Mouse (Mus musculus): ENCODE measurements around the gene Itpr2. TPM values are rescaled to one million over a fixed set of nuclear protein-coding genes. Genes with fewer than 3 reads are reported as not detected.

The Itpr2 gene
- total RNA-seq, 2 experiments from 2014 or later: 23.6 to 24.9 TPM

- intact Hi-C loops (cut with DNase I): no loop called here
- no peak for DNase-seq (ENCODE audit: low spot score)
These were observed 212.2 kb downstream of the Itpr2 start for GRCm38 (mm10) chr6:146289801-146290200.

- no peak for DNase-seq (ENCODE audit: low spot score)
- intact Hi-C loops (cut with DNase I): no loop called here
These were observed 213.8 kb downstream of the Itpr2 start for GRCm38 (mm10) chr6:146288266-146288665.

GRCm38 (mm10) chr6:146284921-146285565 lies 217.0 kb downstream of the Itpr2 start:
- no peak for DNase-seq (ENCODE audit: low spot score)
- intact Hi-C loops (cut with DNase I): no loop called here

GRCm38 (mm10) chr6:146283981-146284380 lies 218.0 kb downstream of the Itpr2 start:
- no peak for DNase-seq (ENCODE audit: low spot score)
- intact Hi-C loops (cut with DNase I): no loop called here

- DNase-seq (ENCODE audit: low spot score): no peak
- intact Hi-C loops (cut with DNase I): no loop called here
These were observed 219.9 kb downstream of the Itpr2 start for GRCm38 (mm10) chr6:146282061-146282659.

GRCm38 (mm10) chr6:146281176-146281899 lies 220.7 kb downstream of the Itpr2 start:
- no peak for DNase-seq (ENCODE audit: low spot score)
- intact Hi-C loops (cut with DNase I): no loop called here

GRCm38 (mm10) chr6:146273256-146273655 lies 228.8 kb downstream of the Itpr2 start:
- intact Hi-C loops (cut with DNase I): loop anchor here (5.0 kb wide), 1 partner anchor 111 kb away; no protein-coding TSS in a partner anchor
- no peak for DNase-seq (ENCODE audit: low spot score)

GRCm38 (mm10) chr6:146272253-146273036 lies 229.6 kb downstream of the Itpr2 start:
- no peak for DNase-seq (ENCODE audit: low spot score)
- intact Hi-C loops (cut with DNase I): loop anchor here (5.0 kb wide), 1 partner anchor 110 kb away; no protein-coding TSS in a partner anchor

GRCm38 (mm10) chr6:146270776-146271533 lies 231.1 kb downstream of the Itpr2 start:
- intact Hi-C loops (cut with DNase I): loop anchor here (1.0 to 5.0 kb wide), 2 partner anchors 109 to 441 kb away; no protein-coding TSS in a partner anchor
- DNase-seq (ENCODE audit: low spot score): peak; percentile 88

- DNase-seq (ENCODE audit: low spot score): peak; percentile 55
- intact Hi-C loops (cut with DNase I): loop anchor here (5.0 kb wide), 1 partner anchor 108 kb away; no protein-coding TSS in a partner anchor
These were observed 231.9 kb downstream of the Itpr2 start for GRCm38 (mm10) chr6:146270162-146270561.

- intact Hi-C loops (cut with DNase I): no loop called here
These were observed 232.7 kb downstream of the Itpr2 start for GRCm38 (mm10) chr6:146269291-146269690.

GRCm38 (mm10) chr6:146260674-146261376 lies 241.2 kb downstream of the Itpr2 start:
- DNase-seq (ENCODE audit: low spot score): no peak
- intact Hi-C loops (cut with DNase I): no loop called here

More at GRCm38 (mm10) chr6:146269291-146269690, 232.7 kb downstream of the Itpr2 start:
- no peak for DNase-seq (ENCODE audit: low spot score)

GRCm38 (mm10) chr6:146258751-146259150 lies 243.3 kb downstream of the Itpr2 start:
- no peak for DNase-seq (ENCODE audit: low spot score)
- intact Hi-C loops (cut with DNase I): no loop called here

GRCm38 (mm10) chr6:146258261-146258660 lies 243.8 kb downstream of the Itpr2 start:
- DNase-seq (ENCODE audit: low spot score): no peak
- intact Hi-C loops (cut with DNase I): no loop called here

- intact Hi-C loops (cut with DNase I): no loop called here
- DNase-seq (ENCODE audit: low spot score): no peak
These were observed 244.9 kb downstream of the Itpr2 start for GRCm38 (mm10) chr6:146256947-146257670.

GRCm38 (mm10) chr6:146256401-146256800 lies 245.6 kb downstream of the Itpr2 start:
- intact Hi-C loops (cut with DNase I): no loop called here
- DNase-seq (ENCODE audit: low spot score): peak; percentile 10

- intact Hi-C loops (cut with DNase I): no loop called here
- DNase-seq (ENCODE audit: low spot score): no peak
These were observed 246.4 kb downstream of the Itpr2 start for GRCm38 (mm10) chr6:146255656-146256055.

- no peak for DNase-seq (ENCODE audit: low spot score)
- intact Hi-C loops (cut with DNase I): no loop called here
These were observed 247.1 kb downstream of the Itpr2 start for GRCm38 (mm10) chr6:146254931-146255330.

All from heart, postnatal 25 days (tissue).